Mouse (Mus musculus): Measurements from ENCODE around the gene Rbfox2. TPM values are rescaled to one million over a fixed set of nuclear protein-coding genes. Genes with fewer than 3 reads are reported as not detected.

Rbfox2 gene
- total and polyA plus RNA-seq, 3 experiments = 0.89 TPM; not detected in 2

- Histone ChIP-seq H3K9me3 (replicated peaks; ENCODE audit: low read length) (no peaks in the 10 kb centered on the region), H3K4me1 (ENCODE audit: control insufficient read depth in 1 of 2, insufficient read depth in 2 of 2) (no peaks in the 10 kb centered on the region), H3K4me3 (replicated peaks in 1 of 3; ENCODE audit: low read depth in 2 of 3, low read length in 2 of 3, poor library complexity in 1 of 3) (no peak overlapping the region), H3K27ac (ENCODE audit: insufficient read depth, low read depth) (no peak overlapping the region), H3K36me3 (replicated peaks in 1 of 2; ENCODE audit: control insufficient read depth in 1 of 2, insufficient read depth in 1 of 2, low read length in 1 of 2) (no peaks in the 10 kb centered on the region), H3K79me2 (replicated peaks; ENCODE audit: control insufficient read depth, extremely low read depth, insufficient read depth, poor library complexity, severe bottlenecking) (no peaks in the 10 kb centered on the region), H3K4me2 (ENCODE audit: insufficient read depth, low read depth, poor library complexity, severe bottlenecking) (no peak overlapping the region), H3K9ac (ENCODE audit: insufficient read depth, low read depth) (no peak overlapping the region), H3K27me3 (replicated peaks) (peaks cover 92% of the 10 kb centered on the region)
- dilution Hi-C loops (cut with MboI; ENCODE audit: extremely low pct_ligation_motif_present, extremely low pct_unique_long_range_greater_than_20kb, low sequenced_read_pairs) (no loop called here), in situ Hi-C loops (cut with MboI; ENCODE audit: low pct_ligation_motif_present, low pct_unique_long_range_greater_than_20kb, low sequenced_read_pairs) (no loop called here)
- no peak for DNase-seq (ENCODE audit: extremely low read depth)
- TF ChIP-seq POLR2A (IDR thresholded peaks at IDR 0.05; ENCODE audit: low read depth, low read length) (no peak), MEF2A (IDR thresholded peaks at IDR 0.05; ENCODE audit: borderline replicate concordance, low read depth, low read length) (no peak), NELFE (IDR thresholded peaks at IDR 0.05; ENCODE audit: low read depth, low read length) (no peak), JUND (conservative IDR thresholded peaks at IDR 0.05; ENCODE audit: low read depth, low read length) (no peak), HCFC1 (IDR thresholded peaks at IDR 0.05; ENCODE audit: low read depth, low read length) (no peak), EP300 (IDR thresholded peaks at IDR 0.05; ENCODE audit: low read length) (no peak), MYC (IDR thresholded peaks at IDR 0.05; ENCODE audit: low read depth, low read length) (no peak), ELF1 (IDR thresholded peaks at IDR 0.05; ENCODE audit: low read depth, low read length) (no peak), RCOR1 (conservative IDR thresholded peaks at IDR 0.05; ENCODE audit: low read depth, low read length) (no peak)
These were observed 228.9 kb downstream of the Rbfox2 start for GRCm38 (mm10) chr15:77077906-77078305.

- Histone ChIP-seq H3K4me2 (ENCODE audit: insufficient read depth, low read depth, poor library complexity, severe bottlenecking) (no peak overlapping the region), H3K79me2 (replicated peaks; ENCODE audit: control insufficient read depth, extremely low read depth, insufficient read depth, poor library complexity, severe bottlenecking) (no peaks in the 10 kb centered on the region), H3K4me1 (ENCODE audit: control insufficient read depth in 1 of 2, insufficient read depth in 2 of 2) (no peaks in the 10 kb centered on the region), H3K9ac (ENCODE audit: insufficient read depth, low read depth) (no peak overlapping the region), H3K4me3 (replicated peaks in 1 of 3; ENCODE audit: low read depth in 2 of 3, low read length in 2 of 3, poor library complexity in 1 of 3) (no peak overlapping the region), H3K36me3 (replicated peaks in 1 of 2; ENCODE audit: control insufficient read depth in 1 of 2, insufficient read depth in 1 of 2, low read length in 1 of 2) (no peaks in the 10 kb centered on the region), H3K27ac (ENCODE audit: insufficient read depth, low read depth) (no peak overlapping the region), H3K27me3 (replicated peaks) (peaks cover 92% of the 10 kb centered on the region), H3K9me3 (replicated peaks; ENCODE audit: low read length) (no peaks in the 10 kb centered on the region)
- in situ Hi-C loops (cut with MboI; ENCODE audit: low pct_ligation_motif_present, low pct_unique_long_range_greater_than_20kb, low sequenced_read_pairs) = no loop called here
- no peak for DNase-seq (ENCODE audit: extremely low read depth)
- TF ChIP-seq MYC (IDR thresholded peaks at IDR 0.05; ENCODE audit: low read depth, low read length) = no peak
- TF ChIP-seq ZNF384 (IDR thresholded peaks at IDR 0.05; ENCODE audit: low read depth, low read length) = no peak
- TF ChIP-seq TCF12 (IDR thresholded peaks at IDR 0.05; ENCODE audit: low read depth, low read length) = no peak
- no peak for TF ChIP-seq ZMIZ1 (IDR thresholded peaks at IDR 0.05; ENCODE audit: low read depth, low read length)
- no peak for TF ChIP-seq EP300 (IDR thresholded peaks at IDR 0.05; ENCODE audit: low read length)
- no peak for TF ChIP-seq USF2 (conservative IDR thresholded peaks at IDR 0.05; ENCODE audit: low read depth, low read length)
- TF ChIP-seq E2F4 (IDR thresholded peaks at IDR 0.05; ENCODE audit: insufficient replicate concordance, low read depth, low read length) = no peak
- no peak for TF ChIP-seq SIN3A (IDR thresholded peaks at IDR 0.05; ENCODE audit: low read length)
- TF ChIP-seq MAFK (IDR thresholded peaks at IDR 0.05; ENCODE audit: insufficient replicate concordance, low read length) = no peak
- no peak for TF ChIP-seq MAZ (IDR thresholded peaks at IDR 0.05; ENCODE audit: low read depth, low read length)
- no peak for TF ChIP-seq POLR2A (IDR thresholded peaks at IDR 0.05; ENCODE audit: low read depth, low read length)
- no peak for TF ChIP-seq ZC3H11A (IDR thresholded peaks at IDR 0.05; ENCODE audit: low read depth, low read length)
- dilution Hi-C loops (cut with MboI; ENCODE audit: extremely low pct_ligation_motif_present, extremely low pct_unique_long_range_greater_than_20kb, low sequenced_read_pairs) = no loop called here
These were observed 230.3 kb downstream of the Rbfox2 start for GRCm38 (mm10) chr15:77076523-77076922.
